Mouse (Mus musculus) gastrocnemius, adult 18-20 months (tissue): ENCODE measurements around the gene Acsm2. TPM values are rescaled to one million over a fixed set of nuclear protein-coding genes. Genes with fewer than 3 reads are reported as not detected.
A peak's percentile ranks its signal among the peaks of the same experiment; 100 is the strongest.

Experiments used
- DNase-seq: peaks from one replicate; pipeline ENCODE4 v3.0.0; 2021; ENCODE audit warnings: low spot score
- long read RNA-seq, 2 experiments: library from polyadenylated mRNA; stranded (forward); transcript quantifications; one replicate each; pipeline ENCODE4 v2.0.0; 2021
- total RNA-seq, 2 experiments: library from RNA; stranded (reverse); gene quantifications; 2 replicates each; pipeline ENCODE4 v1.2.3; 2021

Gene Acsm2
- total RNA-seq = under 1 TPM in 1 of 2 experiments, not detected in 1; 0.48 TPM
- long read RNA-seq, experiment 1 = 0 reads
- long read RNA-seq, experiment 2 = 0 reads

DNA sequence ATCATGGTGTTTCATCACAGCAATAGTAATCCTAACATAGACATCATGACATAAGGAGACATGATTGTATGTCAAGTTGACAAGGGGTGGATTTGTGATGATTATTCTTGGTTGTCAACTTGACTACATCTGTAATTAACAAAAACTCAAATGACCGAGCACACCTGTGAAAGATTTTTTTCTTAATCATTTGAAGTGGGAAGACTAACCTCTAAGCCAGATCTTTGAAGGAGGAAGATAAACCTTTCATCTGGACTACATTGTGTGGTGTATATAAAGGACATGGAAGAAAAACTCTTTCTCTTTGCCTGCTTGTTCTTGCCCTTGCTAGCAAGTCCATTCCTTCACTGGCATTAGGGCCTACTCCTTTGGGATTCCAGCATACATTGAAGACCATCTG lies at the start of gene Acsm2:
Acsm2 (plus strand) TSS at position 301 of the 400 bp plus-strand sequence.
- DNase-seq = no peak

DNA sequence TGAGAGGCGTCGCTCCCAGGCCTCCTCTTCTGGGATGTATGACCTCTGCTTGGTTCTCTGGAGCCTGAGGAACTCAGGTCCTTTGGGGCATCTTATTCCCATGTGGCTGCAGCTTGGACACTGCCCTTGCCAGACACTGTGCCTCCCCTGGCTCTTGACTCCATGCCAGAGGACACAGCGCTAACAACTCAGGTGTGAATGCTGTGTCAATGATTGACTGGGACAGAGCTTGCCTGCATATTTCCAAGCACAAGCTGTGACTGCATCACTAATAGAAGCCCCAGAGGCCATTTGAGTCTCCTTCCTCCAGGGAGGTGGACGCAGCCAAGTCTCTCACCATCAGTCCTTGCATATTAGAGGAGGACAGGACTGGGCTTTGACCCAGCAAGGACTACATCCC lies 43.0 kb upstream of the Acsm2 start:
- DNase-seq = no peak

GRCm38 (mm10) chr7:119513056-119513455 lies 41.1 kb upstream of the Acsm2 start:
- DNase-seq = no peak

GRCm38 (mm10) chr7:119515492-119516271 lies 38.5 kb upstream of the Acsm2 start:
- peak; percentile 9 for DNase-seq

DNA sequence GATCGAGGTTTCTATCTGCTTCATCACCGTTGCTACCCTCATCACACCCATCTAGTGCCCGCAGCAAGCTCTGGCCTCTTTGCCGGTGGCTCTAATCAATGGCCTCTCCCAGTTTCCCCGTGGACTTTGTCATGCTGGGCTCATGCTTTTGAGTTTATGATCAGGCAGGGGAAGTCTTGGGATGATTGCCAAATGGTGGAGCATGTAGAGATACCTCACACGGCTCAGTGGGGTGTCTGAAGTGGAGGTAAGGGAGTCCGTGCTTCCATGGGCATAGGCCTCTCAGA lies 37.9 kb upstream of the Acsm2 start:
- no peak for DNase-seq

GRCm38 (mm10) chr7:119519163-119519562 lies 35.0 kb upstream of the Acsm2 start, which contains the start of gene Acsm5:
Gene Acsm5, plus strand, starts transcription at chr7:119519463.
- DNase-seq = no peak

DNA sequence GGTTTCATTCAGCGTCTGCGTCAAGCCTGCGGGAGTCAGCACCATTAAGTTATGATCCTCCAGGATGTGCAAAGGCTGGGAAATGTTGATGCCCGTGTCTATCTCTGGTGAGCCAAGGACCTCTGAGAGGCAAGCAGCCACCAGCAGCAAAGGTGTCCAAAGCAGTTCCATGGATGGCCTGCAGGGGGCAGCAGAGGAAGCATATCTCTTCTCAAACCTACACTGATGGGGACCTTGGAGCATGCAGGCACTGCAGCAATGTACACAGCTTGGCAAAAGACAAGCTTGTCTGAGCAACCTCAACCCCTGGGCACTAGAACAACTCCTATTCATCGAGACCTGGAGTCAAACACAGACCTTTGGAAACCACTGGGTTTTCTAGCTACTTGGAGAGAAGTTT lies 34.5 kb upstream of the Acsm2 start:
- peak; percentile 19 for DNase-seq

GRCm38 (mm10) chr7:119521816-119522215 lies 32.3 kb upstream of the Acsm2 start:
- DNase-seq = no peak

DNA sequence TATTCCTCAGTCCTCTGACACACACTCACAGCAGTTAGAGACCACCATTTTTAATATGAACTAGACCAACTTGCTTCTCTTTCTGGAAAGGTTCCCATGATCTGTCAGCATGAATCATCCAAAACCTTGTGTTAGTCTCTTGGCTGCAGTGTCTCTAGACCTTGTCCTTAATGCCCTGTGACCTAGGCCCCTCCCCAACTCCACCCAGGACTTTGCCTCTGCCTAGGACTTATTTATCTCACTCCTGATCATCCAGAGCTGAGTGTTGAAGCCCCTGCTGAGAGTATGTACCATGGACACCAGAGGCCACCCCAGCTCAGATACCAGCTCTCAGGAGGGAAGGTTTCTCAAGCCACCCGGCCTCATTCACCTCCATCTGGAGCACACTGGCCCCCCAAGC lies 31.8 kb upstream of the Acsm2 start:
- DNase-seq = no peak

DNA sequence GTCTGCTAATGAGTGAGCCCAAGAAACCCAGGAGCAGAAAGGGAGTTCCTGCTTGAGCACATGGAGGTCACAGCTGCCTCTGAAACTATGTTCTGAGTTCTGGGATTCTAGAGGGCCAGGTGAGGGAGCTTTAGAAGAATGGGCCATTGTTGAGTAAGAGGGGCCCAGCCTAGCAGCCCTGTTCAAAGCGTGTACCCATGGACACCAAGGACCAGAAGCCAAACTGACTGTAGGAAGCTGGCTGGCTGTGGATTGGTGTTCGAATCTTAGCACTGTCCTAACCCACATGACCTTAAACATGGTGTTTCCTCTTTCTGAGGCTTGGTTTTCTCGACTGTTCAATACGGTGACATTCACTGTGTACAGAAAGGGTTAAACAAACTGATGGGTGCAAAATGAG lies 30.8 kb upstream of the Acsm2 start, which contains the start of gene Pdilt:
Pdilt (minus strand) TSS at position 101 of the 400 bp plus-strand sequence.
- DNase-seq = no peak

DNA sequence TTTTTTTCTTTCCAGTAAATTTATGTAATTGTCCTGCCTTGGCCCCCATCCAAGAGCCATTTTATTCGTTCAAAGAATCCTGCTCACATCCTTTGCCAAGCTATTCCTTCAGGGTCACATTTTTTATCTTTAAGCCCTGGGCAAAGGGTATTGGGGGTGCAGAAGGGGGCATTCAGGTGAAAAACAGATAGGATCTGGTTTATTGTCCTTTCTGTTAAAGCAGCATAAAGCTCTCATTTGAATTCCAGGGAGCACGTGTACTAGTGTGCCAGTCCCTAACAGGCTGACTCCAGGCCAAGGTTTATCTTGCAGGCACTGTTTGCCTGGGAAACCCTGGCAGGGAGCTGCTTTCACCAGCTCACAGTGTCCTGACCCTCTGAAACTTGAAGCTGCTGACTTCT lies 28.3 kb upstream of the Acsm2 start:
- peak; percentile 9 for DNase-seq

DNA sequence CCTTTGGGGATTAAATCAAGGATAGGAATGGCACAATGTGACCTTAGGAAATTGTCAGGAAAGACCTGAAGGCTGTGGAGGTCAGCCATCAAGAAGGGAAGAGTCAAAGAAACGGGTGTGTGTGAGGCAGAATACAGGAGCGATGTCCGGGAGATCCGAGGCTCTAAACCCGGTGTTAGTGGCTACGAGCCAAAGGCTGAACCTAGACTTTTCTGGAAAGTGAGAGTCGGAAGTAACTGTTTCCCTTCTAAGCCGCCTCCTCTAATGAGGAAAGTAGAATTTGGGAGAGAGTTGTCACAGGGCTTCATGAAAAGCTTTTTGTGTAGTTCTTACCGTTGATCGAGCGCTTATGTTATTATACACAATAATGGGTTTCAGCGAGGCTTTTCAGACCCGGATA lies 27.7 kb upstream of the Acsm2 start:
- no peak for DNase-seq

DNA sequence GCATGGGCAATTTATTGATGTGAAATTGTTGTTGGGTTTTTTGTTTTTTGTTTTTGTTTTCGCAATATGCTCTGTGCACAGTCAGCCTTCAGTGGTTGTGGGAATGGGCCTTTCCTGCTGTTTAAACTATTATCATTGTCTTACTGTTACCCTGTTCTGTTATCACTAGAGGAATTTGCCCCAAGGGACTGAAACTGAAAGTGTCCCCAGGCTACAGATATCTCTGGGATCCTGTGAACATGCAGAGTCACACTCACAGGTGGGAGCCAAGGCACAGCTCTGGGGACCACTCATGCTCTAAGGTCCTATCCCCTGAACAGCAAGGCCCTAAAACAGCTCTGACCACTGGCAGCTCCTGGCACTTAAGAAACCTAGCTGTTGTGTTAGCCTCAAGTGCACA lies 27.0 kb upstream of the Acsm2 start:
- DNase-seq = no peak

GRCm38 (mm10) chr7:119527548-119527947 lies 26.6 kb upstream of the Acsm2 start:
- DNase-seq = no peak

DNA sequence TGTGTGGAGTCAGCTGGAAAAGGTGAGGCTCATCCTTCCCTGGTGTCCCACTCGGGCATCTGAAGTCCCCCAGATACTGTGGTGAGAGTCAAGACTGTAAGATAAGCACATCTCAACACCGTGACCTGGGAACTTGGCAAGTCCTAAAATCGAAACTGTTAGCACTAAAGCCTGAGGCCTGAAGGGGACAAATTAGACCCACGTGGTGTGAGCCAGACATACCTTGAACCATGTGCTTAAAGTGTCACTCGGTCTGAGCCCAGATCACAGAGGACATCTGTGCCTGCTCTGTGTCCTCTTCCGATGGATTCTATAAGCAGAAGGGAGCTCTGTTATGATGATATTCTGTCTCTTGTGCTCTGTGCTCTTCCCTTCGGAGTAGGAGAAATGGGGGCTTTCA lies 25.5 kb upstream of the Acsm2 start:
- DNase-seq = no peak

DNA sequence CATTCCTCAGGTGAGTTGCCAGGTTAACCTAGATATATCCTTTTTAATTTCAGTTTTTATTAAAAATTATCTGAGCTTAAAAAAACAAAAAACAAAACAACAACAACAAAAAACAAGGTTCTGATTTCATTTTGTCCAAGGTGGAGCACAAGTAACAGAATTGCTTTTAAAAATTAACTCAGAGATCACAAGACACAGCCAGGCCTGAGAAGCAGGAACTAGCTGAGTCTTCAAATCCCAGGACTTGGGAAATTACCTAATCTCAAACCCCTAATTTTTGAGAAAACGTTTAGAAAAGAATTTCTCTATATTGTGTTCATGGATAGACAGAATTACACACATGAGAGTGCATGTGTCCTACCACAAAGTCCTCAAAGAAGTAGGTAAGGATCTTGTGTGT lies 21.2 kb upstream of the Acsm2 start:
- no peak for DNase-seq

- no peak for DNase-seq
These were observed 19.8 kb upstream of the Acsm2 start for GRCm38 (mm10) chr7:119534389-119534788.

- no peak for DNase-seq
These were observed 11.7 kb upstream of the Acsm2 start for GRCm38 (mm10) chr7:119542445-119542844.

DNA sequence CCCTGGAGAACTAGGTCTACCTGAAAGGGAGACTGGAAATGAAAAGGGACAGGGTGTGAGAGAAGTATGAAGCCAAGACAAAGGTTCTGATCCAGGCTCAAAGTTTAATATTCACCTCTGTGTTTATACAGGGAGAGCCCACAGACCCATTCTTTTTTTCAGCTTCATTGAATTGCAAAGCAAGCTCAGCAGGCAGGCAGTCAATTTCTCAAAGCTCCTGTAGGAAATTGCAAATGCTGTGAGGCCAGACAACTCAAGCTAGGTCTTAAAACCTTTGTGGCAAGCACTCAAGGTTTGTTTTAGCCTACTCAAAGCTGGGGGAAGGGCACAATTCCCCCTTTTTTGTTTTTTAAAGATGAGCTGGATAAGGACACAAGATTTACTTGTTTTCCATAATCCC lies 8.6 kb upstream of the Acsm2 start:
- DNase-seq = no peak

- DNase-seq = no peak
These were observed 3.5 kb upstream of the Acsm2 start for GRCm38 (mm10) chr7:119550471-119551222.

DNA sequence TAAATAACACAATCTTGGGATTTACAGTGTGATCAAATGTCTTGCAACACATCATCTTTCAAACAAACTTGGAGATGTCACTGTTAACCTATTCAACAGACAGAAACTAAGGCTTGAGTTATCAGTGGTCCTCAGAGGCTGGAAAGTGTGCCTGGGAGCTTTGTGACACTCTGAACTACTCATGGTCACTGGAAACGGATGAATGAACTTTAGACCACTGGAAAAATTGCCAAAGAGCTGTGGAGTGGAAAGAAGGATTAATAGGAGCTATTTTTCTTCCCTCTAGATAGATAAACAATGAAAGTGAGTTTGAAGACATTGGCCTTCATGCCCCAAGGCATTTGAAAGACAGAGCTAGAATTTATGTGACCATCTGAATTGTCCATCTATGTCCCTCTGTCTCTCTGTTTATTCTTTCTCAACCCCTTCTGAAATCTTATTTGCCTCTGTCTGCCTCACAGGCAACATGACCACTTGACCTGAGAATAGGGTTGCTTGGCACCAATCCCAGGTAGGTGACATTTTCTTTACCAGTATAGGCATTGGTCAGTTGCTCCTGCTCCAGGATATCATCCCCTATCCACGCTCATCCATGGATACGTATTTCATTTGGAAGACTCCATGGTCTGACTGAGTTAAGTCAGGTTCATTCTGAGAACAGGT lies 5.8 kb downstream of the Acsm2 start:
- no peak for DNase-seq

DNA sequence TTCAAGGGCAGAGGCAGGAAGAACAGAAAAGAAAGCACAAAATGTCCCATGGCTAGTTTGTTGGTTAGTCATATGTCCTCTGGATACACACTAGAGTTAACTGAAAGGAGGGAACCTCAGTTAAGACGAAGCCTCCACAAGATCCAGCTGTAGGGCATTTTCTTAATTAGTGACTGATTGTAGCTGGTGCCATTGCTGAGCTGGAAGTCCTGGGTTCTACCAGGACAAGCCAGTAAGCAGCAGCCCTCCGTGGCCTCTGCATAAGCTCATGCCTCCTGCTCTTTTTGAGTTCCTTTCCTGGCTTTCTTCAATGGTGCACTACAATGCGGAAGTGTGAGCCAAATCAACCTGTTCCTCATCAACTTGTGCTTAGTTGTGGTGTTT lies 6.3 kb downstream of the Acsm2 start:
- DNase-seq = no peak
